Mouse (Mus musculus): Measurements from ENCODE around the gene Slc9c1. TPM values are rescaled to one million over a fixed set of nuclear protein-coding genes. Genes with fewer than 3 reads are reported as not detected.

The Slc9c1 gene
- not detected in 2 replicates for polyA plus RNA-seq (2015; fragmentation: Nextera tagmentation; extraction: Ambion mirVana)

DNA sequence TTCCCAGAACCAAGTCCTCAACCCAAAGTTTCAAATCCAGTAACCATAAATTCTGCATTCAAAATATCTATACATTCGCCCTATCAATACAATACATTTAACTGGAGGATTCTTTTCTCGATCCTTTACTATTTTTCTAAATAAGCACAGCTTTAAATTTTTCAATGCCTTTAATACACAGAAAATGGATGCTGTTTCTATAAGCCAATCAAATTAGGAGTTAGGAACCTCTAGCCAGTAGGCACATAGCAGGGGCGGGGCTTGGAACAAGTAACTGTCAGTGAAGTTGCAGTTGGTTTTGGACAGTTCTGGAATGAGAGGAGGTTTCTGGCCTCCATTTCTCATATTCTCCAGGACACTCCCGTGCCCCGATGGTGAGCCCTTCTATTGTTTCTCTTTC is at the start of gene Slc9c1:
TSS of gene Slc9c1 (plus strand) at position 301 of the 400 bp plus-strand sequence.

GRCm38 (mm10) chr16:45492927-45493326 is 42.2 kb upstream of the Slc9c1 start, which contains the start of gene Gm609:
Gm609 (minus strand) TSS chr16:45492969.

GRCm38 (mm10) chr16:45531950-45532349 is 3.2 kb upstream of the Slc9c1 start, which contains the start of gene Gm17783:
Gm17783 (minus strand) TSS chr16:45532050.

GRCm38 (mm10) chr16:45610267-45610666 is 75.2 kb downstream of the Slc9c1 start, which contains the start of gene Gcsam:
Gcsam (plus strand) TSS chr16:45610380.

GRCm38 (mm10) chr16:45653934-45654332 is 118.8 kb downstream of the Slc9c1 start, which contains the start of gene BC016579:
BC016579 (minus strand) TSS chr16:45654068.

Other genes with a start within 250 kb of the Slc9c1 start
- gene Cd200, start 126.3 kb upstream of the Slc9c1 start, polyA plus RNA-seq (2015; fragmentation: Nextera tagmentation; extraction: Ambion mirVana): 99.3 and 120 TPM in 2 replicates
- gene Gm609, start 42.3 kb upstream of the Slc9c1 start, polyA plus RNA-seq (2015; fragmentation: Nextera tagmentation; extraction: Ambion mirVana): not detected in 2 replicates
- not detected in 2 replicates for gene Gm17783, start 3.3 kb upstream of the Slc9c1 start, polyA plus RNA-seq (2015; fragmentation: Nextera tagmentation; extraction: Ambion mirVana)
- 0.30 and 0.35 TPM in 2 replicates for gene Gcsam, start 75.1 kb downstream of the Slc9c1 start, polyA plus RNA-seq (2015; fragmentation: Nextera tagmentation; extraction: Ambion mirVana)
- gene BC016579, start 118.8 kb downstream of the Slc9c1 start, polyA plus RNA-seq (2015; fragmentation: Nextera tagmentation; extraction: Ambion mirVana): 3.0 and 3.6 TPM in 2 replicates
- not detected in 2 replicates for gene Tmprss7, start 158.3 kb downstream of the Slc9c1 start, polyA plus RNA-seq (2015; fragmentation: Nextera tagmentation; extraction: Ambion mirVana)
- gene Tagln3, start 189.3 kb downstream of the Slc9c1 start, polyA plus RNA-seq (2015; fragmentation: Nextera tagmentation; extraction: Ambion mirVana): 0.57 and 1.1 TPM in 2 replicates
- 16.6 and 18.3 TPM in 2 replicates for gene Abhd10, start 207.6 kb downstream of the Slc9c1 start, polyA plus RNA-seq (2015; fragmentation: Nextera tagmentation; extraction: Ambion mirVana)

All from urinary bladder, postnatal 0 days (tissue).